Mouse (Mus musculus) heart, embryonic 12.5 days (tissue): ENCODE measurements at regions not wholly inside any gene's neighbourhood (a gene's known extent, or its start where the extent isn't known, plus 50 kb on each side); places are given as distances from the start of the nearest gene placed in this dataset.

Experiments used
- ATAC-seq: fragments of 200-750 bp; cut with Nextera tagmentation; 2 replicates; pipeline ENCODE4 v1.8.0; 2017; ENCODE audit warnings: moderate TSS enrichment, moderate library complexity; ENCODE audit not compliant: insufficient number of reproducible peaks, low FRiP score
- H3K27ac ChIP-seq: fragments of 300-500 bp; sonication (generic); 2 replicates; pipeline ENCODE4 v1.5.1; 2016; ENCODE audit warnings: mild to moderate bottlenecking, moderate library complexity; ENCODE audit not compliant: poor library complexity, severe bottlenecking
- H3K27me3 ChIP-seq: fragments of 300-500 bp; sonication (generic); replicated peaks from 2 replicates; pipeline ENCODE4 v1.6.1; 2016; ENCODE audit warnings: mild to moderate bottlenecking, moderate library complexity
- H3K36me3 ChIP-seq: fragments of 300-500 bp; sonication (generic); 2 replicates; pipeline ENCODE4 v1.6.1; 2016; ENCODE audit warnings: mild to moderate bottlenecking, moderate library complexity
- H3K4me1 ChIP-seq: fragments of 300-500 bp; sonication (generic); replicated peaks from 2 replicates; pipeline ENCODE4 v1.6.1; 2016; ENCODE audit warnings: mild to moderate bottlenecking
- H3K4me2 ChIP-seq: fragments of 300-500 bp; sonication (generic); 2 replicates; pipeline ENCODE4 v1.6.1; 2016; ENCODE audit warnings: mild to moderate bottlenecking, moderate library complexity
- H3K4me3 ChIP-seq: fragments of 300-500 bp; sonication (generic); 2 replicates; pipeline ENCODE4 v1.5.1; 2016; ENCODE audit warnings: mild to moderate bottlenecking
- H3K9ac ChIP-seq: fragments of 300-500 bp; sonication (generic); 2 replicates; pipeline ENCODE4 v1.6.1; 2016; ENCODE audit warnings: mild to moderate bottlenecking, moderate library complexity
- H3K9me3 ChIP-seq: fragments of 300-500 bp; sonication (generic); replicated peaks from 2 replicates; pipeline ENCODE4 v1.6.1; 2016; ENCODE audit warnings: mild to moderate bottlenecking, moderate library complexity
- WGBS: fragments of 180-500 bp; shearing (Covaris S2); methylation state at CpG from one replicate; pipeline ENCODE4 v1.1.7; 2016; 5-methylcytosine and 5-hydroxymethylcytosine counted together

DNA sequence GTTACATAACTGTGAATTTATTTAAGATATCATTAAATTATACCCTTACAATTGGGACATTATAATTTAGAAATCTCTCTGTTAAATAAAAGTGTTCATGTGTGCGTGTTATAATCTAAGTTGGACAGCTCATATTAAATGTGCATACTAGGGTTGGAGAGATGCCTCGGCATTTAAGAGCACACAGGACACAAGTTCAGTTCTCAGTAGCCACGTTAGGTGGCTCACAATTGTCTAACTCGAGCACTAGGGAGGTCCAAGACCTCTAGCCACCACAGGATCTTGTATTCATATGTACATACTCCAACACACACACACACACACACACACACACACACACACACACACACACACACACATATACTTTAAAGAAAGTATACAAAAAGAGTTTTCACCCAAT is 56.0 kb downstream of the Foxf2 start:
- ATAC-seq = no peak
- Histone ChIP-seq H3K4me2 (no peak overlapping the region), H3K9ac (no peak overlapping the region), H3K4me1 (no peaks in the 10 kb centered on the region), H3K27ac (no peak overlapping the region), H3K27me3 (no peaks in the 10 kb centered on the region), H3K4me3 (no peak overlapping the region), H3K36me3 (no peaks in the 10 kb centered on the region), H3K9me3 (no peaks in the 10 kb centered on the region)
- 76% methylated on average over 4 of the region's 4 CpGs for WGBS

DNA sequence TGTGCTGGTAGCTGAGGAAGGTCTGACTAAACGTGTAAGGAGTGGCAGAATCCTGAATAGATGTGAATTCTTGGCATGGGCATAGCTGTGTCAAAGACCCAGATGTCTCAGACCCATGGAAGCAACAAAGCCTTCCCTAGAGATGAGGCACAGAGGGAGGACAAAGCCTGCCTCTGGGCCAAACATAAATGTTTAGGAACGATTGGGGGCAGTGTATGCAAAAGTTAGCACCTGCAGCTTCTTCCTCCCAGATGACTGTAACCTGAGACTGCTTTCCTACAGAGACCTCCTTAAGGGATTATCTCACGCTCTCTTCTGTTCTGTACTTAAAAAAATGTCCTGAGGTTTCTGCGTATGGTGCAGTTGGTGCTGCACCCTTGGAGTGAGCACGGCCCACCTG is 57.7 kb downstream of the Foxf2 start:
- 40% methylated on average over 5 of the region's 5 CpGs for WGBS
- no peaks in the 10 kb centered on the region for H3K9me3 ChIP-seq
- H3K4me3 ChIP-seq = no peak overlapping the region
- H3K4me1 ChIP-seq = no peaks in the 10 kb centered on the region
- no peak overlapping the region for H3K9ac ChIP-seq
- ATAC-seq = no peak
- H3K36me3 ChIP-seq = no peaks in the 10 kb centered on the region
- H3K4me2 ChIP-seq = no peak overlapping the region
- no peaks in the 10 kb centered on the region for H3K27me3 ChIP-seq
- H3K27ac ChIP-seq = no peak overlapping the region

DNA sequence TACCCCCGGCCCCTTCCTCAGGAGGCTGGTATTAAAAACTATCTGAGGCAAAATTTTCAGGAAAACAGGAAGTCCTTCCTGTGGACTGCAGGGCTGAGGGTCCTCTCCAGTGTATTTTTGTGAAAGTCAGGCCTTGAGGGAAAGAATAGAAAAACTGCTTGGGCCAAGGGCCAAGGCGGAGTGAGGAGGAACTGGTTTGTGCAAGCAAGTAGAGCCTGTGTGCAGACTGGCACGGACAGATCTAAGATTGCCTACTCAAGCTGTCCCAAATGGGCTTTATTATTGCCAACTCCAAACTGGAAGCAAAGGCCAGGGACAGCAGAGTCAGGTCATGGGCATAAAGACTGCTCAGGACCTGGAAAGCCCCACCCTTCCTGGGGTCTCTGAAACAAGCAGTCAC is 62.9 kb downstream of the Foxf2 start:
- H3K4me3 ChIP-seq = no peak overlapping the region
- no peaks in the 10 kb centered on the region for H3K27me3 ChIP-seq
- WGBS = 74% methylated on average over 3 of the region's 3 CpGs
- no peak overlapping the region for H3K27ac ChIP-seq
- no peak overlapping the region for H3K9ac ChIP-seq
- no peaks in the 10 kb centered on the region for H3K9me3 ChIP-seq
- no peaks in the 10 kb centered on the region for H3K36me3 ChIP-seq
- ATAC-seq = no peak
- no peaks in the 10 kb centered on the region for H3K4me1 ChIP-seq
- H3K4me2 ChIP-seq = no peak overlapping the region

DNA sequence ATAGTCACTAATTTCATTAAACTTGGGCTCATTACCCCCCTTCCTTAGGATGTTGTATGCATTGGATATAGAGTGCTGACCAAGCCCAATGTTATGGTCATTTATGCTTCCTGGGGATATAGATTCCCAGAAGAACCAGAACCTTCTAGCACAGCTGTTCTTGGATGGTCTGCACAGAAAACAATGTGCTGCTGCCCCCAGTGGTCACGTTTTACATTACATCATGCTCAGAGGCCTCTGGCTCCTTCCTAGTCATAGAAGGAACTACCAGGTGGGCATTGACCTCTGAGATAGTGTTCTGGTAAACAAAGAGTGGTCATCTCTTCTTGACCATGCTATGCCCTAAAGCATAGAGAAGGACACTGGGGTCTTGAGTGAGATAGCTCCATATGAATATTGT is 63.7 kb downstream of the Foxf2 start:
- Histone ChIP-seq H3K36me3 (no peaks in the 10 kb centered on the region), H3K4me2 (no peak overlapping the region), H3K4me1 (no peaks in the 10 kb centered on the region), H3K27ac (no peak overlapping the region), H3K27me3 (no peaks in the 10 kb centered on the region), H3K4me3 (no peak overlapping the region), H3K9me3 (no peaks in the 10 kb centered on the region), H3K9ac (no peak overlapping the region)
- WGBS = 6% methylated on average over 1 of the region's 1 CpGs
- no peak for ATAC-seq

DNA sequence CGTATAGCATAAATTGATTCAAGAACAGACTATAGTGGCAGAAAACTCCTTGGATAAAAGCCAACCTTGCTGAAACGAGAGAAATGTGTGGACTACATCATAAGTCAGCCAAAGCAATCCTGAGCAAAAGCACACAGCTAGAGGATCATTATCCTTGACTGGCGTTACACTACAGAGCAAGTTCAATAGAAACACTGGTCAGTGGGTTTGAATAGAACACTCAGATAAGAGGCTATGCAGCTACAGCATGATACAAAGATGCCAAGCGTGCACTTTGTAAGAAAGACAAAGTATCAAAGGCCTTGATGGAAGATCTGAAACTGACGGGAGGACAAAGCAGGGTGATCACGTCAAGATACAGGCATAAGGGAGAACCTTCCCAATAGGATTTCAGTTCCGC is 70.1 kb downstream of the Foxf2 start:
- H3K27ac ChIP-seq = no peak overlapping the region
- no peaks in the 10 kb centered on the region for H3K9me3 ChIP-seq
- ATAC-seq = no peak
- H3K4me1 ChIP-seq = no peaks in the 10 kb centered on the region
- H3K4me2 ChIP-seq = no peak overlapping the region
- H3K9ac ChIP-seq = no peak overlapping the region
- WGBS = 70% methylated on average over 7 of the region's 7 CpGs
- no peak overlapping the region for H3K4me3 ChIP-seq
- no peaks in the 10 kb centered on the region for H3K27me3 ChIP-seq
- no peaks in the 10 kb centered on the region for H3K36me3 ChIP-seq

DNA sequence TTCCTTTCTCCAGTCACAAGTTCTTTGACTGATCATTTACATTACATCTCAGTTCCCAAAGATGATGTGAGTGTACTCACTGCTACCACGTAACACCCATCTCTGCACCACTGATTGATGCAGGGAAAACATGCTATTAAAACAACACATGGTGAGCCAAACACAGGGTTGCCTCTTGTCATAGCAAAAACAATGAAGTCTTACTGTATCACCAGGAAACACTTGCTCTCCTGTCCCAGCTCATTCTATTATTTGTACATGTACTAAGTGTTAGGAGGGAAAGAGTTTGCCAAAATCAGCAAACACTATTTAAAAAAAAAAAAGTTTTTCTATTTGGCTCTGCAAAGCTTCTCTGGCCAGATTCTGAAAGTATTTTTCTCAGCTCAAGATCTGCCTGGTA is 78.6 kb downstream of the Foxf2 start:
- Histone ChIP-seq H3K4me1 (no peaks in the 10 kb centered on the region), H3K27me3 (no peaks in the 10 kb centered on the region), H3K9ac (no peak overlapping the region), H3K36me3 (no peaks in the 10 kb centered on the region), H3K4me2 (no peak overlapping the region), H3K27ac (0 out of 2 replicates have a peak overlapping the region, but pooled peaks have one; percentile 50), H3K9me3 (no peaks in the 10 kb centered on the region), H3K4me3 (no peak overlapping the region)
- ATAC-seq = peak; percentile 71
- 47% methylated on average over 1 of the region's 1 CpGs for WGBS

DNA sequence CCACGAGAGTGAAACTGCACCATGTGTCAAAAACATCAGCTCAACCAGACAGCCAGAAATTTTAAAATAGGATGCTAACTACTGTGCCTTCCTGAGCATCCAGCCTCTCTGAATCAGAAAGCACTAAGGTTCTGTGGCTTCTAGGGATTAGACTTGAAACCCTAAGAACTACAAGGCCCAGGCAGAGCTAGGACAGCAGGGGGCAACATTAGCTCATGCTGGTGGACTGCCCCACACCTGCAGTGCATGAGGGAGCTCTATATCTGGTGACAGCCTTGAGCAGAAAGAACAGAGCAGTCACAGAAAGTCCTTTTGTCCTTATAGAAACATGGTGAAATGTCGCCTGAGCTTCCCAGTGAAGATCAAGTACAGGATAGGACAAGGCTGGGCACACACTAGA is 79.8 kb downstream of the Foxf2 start:
- no peak overlapping the region for H3K27ac ChIP-seq
- H3K9me3 ChIP-seq = no peaks in the 10 kb centered on the region
- no peak for ATAC-seq

DNA sequence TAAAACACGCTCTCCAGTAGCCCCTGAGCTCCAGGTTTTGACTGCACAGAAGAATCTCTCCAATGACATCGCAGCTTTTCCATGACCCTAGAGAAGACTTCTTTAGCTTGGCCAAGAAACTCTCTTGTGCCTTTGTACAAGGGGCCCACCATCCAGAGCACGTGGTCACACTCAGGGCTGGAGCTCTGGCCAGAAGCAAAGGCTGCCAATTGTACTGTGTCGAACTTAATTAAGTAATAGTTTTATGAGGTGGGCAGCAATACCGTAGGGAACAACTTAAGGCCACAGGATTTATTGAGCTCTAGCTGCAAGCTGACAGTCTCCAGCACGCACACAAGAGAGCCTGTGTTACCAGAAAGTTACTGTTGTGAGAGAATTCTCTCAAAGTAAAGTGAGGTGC is 85.1 kb downstream of the Foxf2 start:
- H3K27ac ChIP-seq = no peak overlapping the region
- WGBS = 74% methylated on average over 6 of the region's 6 CpGs
- no peak for ATAC-seq

More for the DNA sequence above, 79.8 kb downstream of the Foxf2 start:
- Histone ChIP-seq H3K36me3 (no peaks in the 10 kb centered on the region), H3K9ac (no peak overlapping the region), H3K4me3 (no peak overlapping the region), H3K4me2 (no peak overlapping the region), H3K4me1 (no peaks in the 10 kb centered on the region), H3K27me3 (no peaks in the 10 kb centered on the region)
- WGBS = 56% methylated on average over 2 of the region's 2 CpGs

DNA sequence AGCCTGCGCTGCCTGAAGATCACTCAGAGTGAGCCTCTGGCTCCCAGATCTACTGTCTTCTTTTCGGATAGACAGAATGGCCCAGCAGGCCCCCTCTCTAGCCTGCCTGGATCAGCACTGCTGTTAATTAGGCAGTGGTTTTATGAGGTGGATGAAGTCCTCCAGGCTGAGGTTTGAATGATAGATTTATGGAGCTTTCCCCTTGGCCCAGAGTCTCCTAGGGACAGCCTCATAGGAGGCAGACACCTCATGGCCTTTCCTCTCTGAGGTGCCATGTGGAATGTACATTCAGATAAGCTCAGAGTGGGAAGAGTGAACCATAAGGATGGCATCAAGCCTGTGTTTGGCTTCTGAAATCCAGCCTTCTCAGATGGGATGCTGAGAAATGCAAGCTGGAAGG is 90.1 kb downstream of the Foxf2 start:
- Histone ChIP-seq H3K27ac (no peak overlapping the region), H3K9me3 (no peaks in the 10 kb centered on the region), H3K36me3 (no peaks in the 10 kb centered on the region), H3K27me3 (no peaks in the 10 kb centered on the region), H3K4me3 (no peak overlapping the region), H3K4me1 (no peaks in the 10 kb centered on the region), H3K9ac (no peak overlapping the region), H3K4me2 (no peak overlapping the region)
- ATAC-seq = no peak
- WGBS = 63% methylated on average over 2 of the region's 2 CpGs

More for the DNA sequence above, 85.1 kb downstream of the Foxf2 start:
- Histone ChIP-seq H3K27me3 (no peaks in the 10 kb centered on the region), H3K36me3 (no peaks in the 10 kb centered on the region), H3K9me3 (no peaks in the 10 kb centered on the region), H3K9ac (no peak overlapping the region), H3K4me2 (no peak overlapping the region), H3K4me3 (no peak overlapping the region), H3K4me1 (no peaks in the 10 kb centered on the region)

DNA sequence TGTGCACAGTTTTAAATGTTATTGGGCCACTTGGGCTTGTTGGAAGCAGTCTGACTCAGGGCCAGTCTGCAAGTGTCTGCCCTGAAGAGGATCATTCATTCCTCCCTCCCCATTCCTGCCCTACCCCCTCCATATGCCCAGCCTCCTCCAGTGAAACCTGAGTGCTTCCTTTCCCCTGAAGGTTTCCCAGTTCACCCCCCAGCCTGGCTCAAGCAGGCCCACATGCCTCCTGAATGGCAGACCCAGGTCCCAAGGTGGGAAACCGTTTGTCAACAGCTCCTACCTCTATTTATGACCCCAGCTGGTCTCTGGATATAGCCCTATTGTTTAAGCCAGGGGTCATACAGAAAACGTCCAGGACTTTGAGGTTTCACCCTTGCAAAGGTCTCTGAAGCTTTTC is 89.7 kb upstream of the Foxc1 start:
- no peaks in the 10 kb centered on the region for H3K9me3 ChIP-seq
- WGBS = 27% methylated on average over 2 of the region's 2 CpGs
- H3K4me1 ChIP-seq = no peaks in the 10 kb centered on the region
- H3K4me2 ChIP-seq = no peak overlapping the region
- no peak overlapping the region for H3K27ac ChIP-seq
- no peak for ATAC-seq
- no peak overlapping the region for H3K4me3 ChIP-seq
- H3K9ac ChIP-seq = no peak overlapping the region
- H3K36me3 ChIP-seq = no peaks in the 10 kb centered on the region
- H3K27me3 ChIP-seq = no peaks in the 10 kb centered on the region

DNA sequence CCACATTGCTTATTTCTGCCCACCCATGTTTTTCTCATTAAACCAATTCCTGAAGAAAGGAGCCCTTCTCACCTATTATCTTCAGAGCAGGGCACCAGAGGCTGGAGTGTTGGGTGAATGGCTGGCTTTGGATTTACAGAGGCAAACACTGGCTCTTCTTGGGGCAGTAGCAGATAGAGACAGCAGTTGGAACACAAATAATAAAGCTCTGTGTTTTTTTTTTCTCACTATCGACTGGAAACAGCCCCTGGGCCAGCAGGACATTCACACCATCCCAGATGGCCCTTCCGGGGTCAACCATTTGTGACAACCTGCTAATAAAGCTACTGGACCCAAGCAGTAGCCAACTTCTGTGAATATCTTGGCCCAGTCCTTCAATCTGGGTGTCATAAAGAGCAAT is 85.7 kb upstream of the Foxc1 start:
- Histone ChIP-seq H3K4me1 (no peaks in the 10 kb centered on the region), H3K4me2 (no peak overlapping the region), H3K9ac (no peak overlapping the region), H3K27me3 (no peaks in the 10 kb centered on the region), H3K36me3 (no peaks in the 10 kb centered on the region), H3K4me3 (no peak overlapping the region), H3K9me3 (no peaks in the 10 kb centered on the region), H3K27ac (no peak overlapping the region)
- ATAC-seq = no peak
- WGBS = 41% methylated on average over 2 of the region's 2 CpGs

DNA sequence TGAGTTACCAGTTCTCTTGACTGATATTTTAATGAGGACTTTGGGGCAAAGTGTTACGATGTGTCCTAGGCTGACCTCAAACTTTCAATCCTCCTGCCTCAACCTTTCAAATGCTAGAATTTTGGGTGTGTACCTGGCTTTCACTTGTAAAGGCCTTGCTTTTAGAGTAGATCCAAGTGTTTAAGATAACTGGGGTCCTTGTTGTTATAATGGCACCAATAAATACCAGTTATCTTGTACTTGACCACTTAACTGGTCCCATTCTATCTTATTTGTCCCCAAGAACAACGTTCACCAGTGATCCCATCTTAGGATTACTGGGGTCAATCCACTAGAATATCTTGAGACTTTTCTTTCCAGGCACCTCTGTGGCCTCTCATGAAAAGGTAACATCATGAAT is 77.6 kb upstream of the Foxc1 start:
- H3K4me1 ChIP-seq = no peaks in the 10 kb centered on the region
- no peak overlapping the region for H3K4me3 ChIP-seq
- no peaks in the 10 kb centered on the region for H3K36me3 ChIP-seq
- 86% methylated on average over 2 of the region's 2 CpGs for WGBS
- H3K9ac ChIP-seq = no peak overlapping the region
- ATAC-seq = no peak
- H3K9me3 ChIP-seq = no peaks in the 10 kb centered on the region
- no peaks in the 10 kb centered on the region for H3K27me3 ChIP-seq
- no peak overlapping the region for H3K4me2 ChIP-seq
- no peak overlapping the region for H3K27ac ChIP-seq
